Mouse (Mus musculus) small intestine, adult 2 months (tissue): Measurements from ENCODE around the gene Gabrd. TPM values are rescaled to one million over a fixed set of nuclear protein-coding genes. Genes with fewer than 3 reads are reported as not detected.

ENCODE experiments used
- H3K27ac ChIP-seq: fragments of 200-500 bp; 2 replicates; pipeline ENCODE4 v1.5.1; 2012; ENCODE audit warnings: low read depth, low read length, control low read depth, inconsistent platforms; ENCODE audit not compliant: insufficient read depth
- H3K27me3 ChIP-seq: fragments of 200-500 bp; 2 replicates; pipeline ENCODE4 v1.6.1; 2012; ENCODE audit warnings: mild to moderate bottlenecking, moderate library complexity, low read length, inconsistent platforms; ENCODE audit not compliant: control insufficient read depth, insufficient read depth
- H3K36me3 ChIP-seq: fragments of 200-500 bp; 2 replicates; pipeline ENCODE4 v1.6.1; 2012; ENCODE audit warnings: mild to moderate bottlenecking, low read length, control low read depth, inconsistent platforms; ENCODE audit not compliant: control insufficient read depth, insufficient read depth
- H3K4me1 ChIP-seq: fragments of 200-500 bp; 2 replicates; pipeline ENCODE4 v1.6.1; 2012; ENCODE audit warnings: low read length, inconsistent platforms, mixed read lengths; ENCODE audit not compliant: control insufficient read depth, insufficient read depth, insufficient read length
- H3K4me3 ChIP-seq: fragments of 200-500 bp; 2 replicates; pipeline ENCODE4 v1.5.1; 2012; ENCODE audit warnings: low read depth, mild to moderate bottlenecking, control low read depth, inconsistent platforms, low read length, moderate library complexity
- CTCF ChIP-seq: fragments of 200-500 bp; IDR thresholded peaks from 2 replicates; pipeline ENCODE4 v1.5.1; 2012; ENCODE audit warnings: low read depth, mild to moderate bottlenecking, control low read depth, inconsistent platforms, low read length, moderate library complexity, mixed read lengths; ENCODE audit not compliant: insufficient replicate concordance, insufficient read length; ENCODE audit errors: extremely low read depth
- POLR2A ChIP-seq: fragments of 200-500 bp; IDR thresholded peaks from 2 replicates; pipeline ENCODE4 v1.6.1; 2012; ENCODE audit warnings: low read depth, mild to moderate bottlenecking, control low read depth, inconsistent platforms, low read length, moderate library complexity
- WGBS: fragments of 180-500 bp; shearing (Covaris S2); methylation state at CpG from one replicate; pipeline ENCODE4 v1.1.7; 2018; 5-methylcytosine and 5-hydroxymethylcytosine counted together
- polyA plus RNA-seq: library from polyadenylated mRNA; depleted of rRNA; stranded (reverse); fragments of >200 nt; gene quantifications from 2 replicates; pipeline ENCODE4 v1.2.3, GENCODE M21; 2012

Gene Gabrd
- polyA plus RNA-seq, 1 experiment = 1.3 TPM

- Histone ChIP-seq H3K4me1 (no peaks in the 10 kb centered on the region), H3K4me3 (no peak overlapping the region), H3K27ac (no peak overlapping the region), H3K27me3 (no peaks in the 10 kb centered on the region), H3K36me3 (no peaks in the 10 kb centered on the region)
- TF ChIP-seq POLR2A = no peak
- TF ChIP-seq CTCF = no peak
- 80% methylated on average over 8 of the region's 8 CpGs for WGBS
Measured at GRCm38 (mm10) chr4:155387166-155387565, 10.7 kb downstream of the Gabrd start.

- no peaks in the 10 kb centered on the region for H3K36me3 ChIP-seq
- no peak overlapping the region for H3K27ac ChIP-seq
- no peaks in the 10 kb centered on the region for H3K4me1 ChIP-seq
- TF ChIP-seq CTCF (no peak), POLR2A (no peak)
- H3K27me3 ChIP-seq = no peaks in the 10 kb centered on the region
- WGBS = 76% methylated on average over 4 of the region's 4 CpGs
- no peak overlapping the region for H3K4me3 ChIP-seq
Measured at GRCm38 (mm10) chr4:155383326-155383725, 14.6 kb downstream of the Gabrd start.

GRCm38 (mm10) chr4:155382752-155383151 is 15.2 kb downstream of the Gabrd start:
- Histone ChIP-seq H3K36me3 (no peaks in the 10 kb centered on the region), H3K4me1 (no peaks in the 10 kb centered on the region), H3K27ac (no peak overlapping the region), H3K27me3 (no peaks in the 10 kb centered on the region), H3K4me3 (no peak overlapping the region)
- whole genome bisulfite sequencing = 41% methylated on average over 9 of the region's 9 CpGs
- TF ChIP-seq CTCF = no peak
- no peak for TF ChIP-seq POLR2A

GRCm38 (mm10) chr4:155381974-155382373 is 15.9 kb downstream of the Gabrd start:
- Histone ChIP-seq H3K4me3 (no peak overlapping the region), H3K36me3 (no peaks in the 10 kb centered on the region), H3K4me1 (peaks cover 4% of the 10 kb centered on the region; the same call in 1 of the 2 replicates), H3K27ac (no peak overlapping the region), H3K27me3 (no peaks in the 10 kb centered on the region)
- WGBS = 29% methylated on average over 7 of the region's 7 CpGs
- TF ChIP-seq POLR2A = no peak
- no peak for TF ChIP-seq CTCF

- H3K27ac ChIP-seq = peak overlapping the region; percentile 89
- no peaks in the 10 kb centered on the region for H3K36me3 ChIP-seq
- TF ChIP-seq POLR2A = no peak
- WGBS = 70% methylated on average over 5 of the region's 5 CpGs
- no peak overlapping the region for H3K4me3 ChIP-seq
- no peaks in the 10 kb centered on the region for H3K27me3 ChIP-seq
- H3K4me1 ChIP-seq = peaks cover 40% of the 10 kb centered on the region
Measured at GRCm38 (mm10) chr4:155371797-155372735, 25.8 kb downstream of the Gabrd start.

GRCm38 (mm10) chr4:155370737-155371715 is 26.9 kb downstream of the Gabrd start:
- Histone ChIP-seq H3K27ac (peak overlapping the region; percentile 89), H3K36me3 (no peaks in the 10 kb centered on the region), H3K4me1 (peaks cover 40% of the 10 kb centered on the region), H3K4me3 (no peak overlapping the region), H3K27me3 (no peaks in the 10 kb centered on the region)
- TF ChIP-seq POLR2A = no peak
- TF ChIP-seq CTCF = no peak
- WGBS = 41% methylated on average over 15 of the region's 15 CpGs

GRCm38 (mm10) chr4:155368684-155369083 is 29.2 kb downstream of the Gabrd start:
- TF ChIP-seq CTCF (peak; percentile 83), POLR2A (no peak)
- no peak overlapping the region for H3K4me3 ChIP-seq
- WGBS = 54% methylated on average over 12 of the region's 12 CpGs
- no peak overlapping the region for H3K27ac ChIP-seq
- H3K27me3 ChIP-seq = no peaks in the 10 kb centered on the region
- H3K36me3 ChIP-seq = no peaks in the 10 kb centered on the region
- peaks cover 36% of the 10 kb centered on the region for H3K4me1 ChIP-seq
